Mouse (Mus musculus) mouse trophoblast stem cell (cell line): ENCODE results near the gene Gucy1b1.

ENCODE experiments used
- in situ Hi-C, 2 experiments: fragments of 300-500 bp; cut with MseI, MboI; formaldehyde crosslinking; loops; 2 replicates in 1 of 2; 3 replicates in 1 of 2; pipeline ENCODE4 v1.15.1; 2025

Gene Gucy1b1

DNA sequence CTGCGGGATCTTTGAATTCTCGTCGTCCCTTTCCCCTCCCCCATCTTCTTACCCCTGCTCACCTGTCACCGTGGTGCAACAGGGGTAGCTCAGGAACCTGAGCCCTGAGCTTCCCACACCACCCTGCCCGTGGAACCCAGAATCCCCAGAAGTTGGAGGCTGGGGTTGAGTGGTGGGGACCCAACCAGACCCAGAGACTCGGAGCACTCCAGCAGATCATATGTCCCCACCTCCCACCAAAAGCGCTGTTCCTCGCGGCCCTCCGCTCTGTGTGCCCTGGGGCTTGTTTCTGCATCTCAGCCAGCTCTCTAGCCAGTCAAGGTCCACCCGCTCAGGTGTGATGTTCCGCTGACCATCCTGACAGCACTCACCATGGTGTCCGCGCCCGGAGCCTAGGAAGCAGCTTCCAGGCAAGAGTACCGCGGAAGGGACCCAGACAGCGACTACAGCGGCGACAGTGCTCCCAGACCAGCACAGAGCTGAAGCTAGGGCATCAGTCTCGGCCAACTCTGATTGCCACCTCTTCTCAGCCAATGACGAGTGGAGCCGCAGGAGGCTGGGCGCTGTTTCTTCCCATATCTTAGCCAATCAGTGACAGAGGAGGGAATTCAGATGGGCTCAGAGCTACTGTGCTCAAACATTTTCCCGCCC lies at the start of gene Gucy1b1:
Gene Gucy1b1, minus strand, starts transcription at position 489 of the 651 bp plus-strand sequence.
- in situ Hi-C loops = no loop called here

DNA sequence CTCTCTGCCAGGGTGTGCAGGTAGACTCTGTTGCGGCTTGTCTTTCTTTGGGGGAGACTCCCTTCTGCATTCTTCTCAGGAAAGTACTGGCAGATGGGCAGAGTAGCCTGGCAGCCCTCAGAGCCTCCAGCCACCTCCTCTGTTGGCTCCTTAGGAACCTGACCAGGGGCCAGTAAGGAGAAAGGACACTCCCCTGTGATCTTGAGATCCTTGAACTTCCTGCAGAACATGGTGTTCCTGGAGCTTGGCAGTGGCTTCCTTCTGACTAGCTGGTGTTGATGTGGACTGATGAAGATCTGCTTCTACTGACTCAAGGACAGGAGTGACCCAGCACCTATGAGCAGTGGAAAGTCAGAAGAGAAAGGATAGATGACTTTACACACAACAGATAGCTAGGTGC lies 44.4 kb upstream of the Gucy1b1 start:
- in situ Hi-C loops = no loop called here

DNA sequence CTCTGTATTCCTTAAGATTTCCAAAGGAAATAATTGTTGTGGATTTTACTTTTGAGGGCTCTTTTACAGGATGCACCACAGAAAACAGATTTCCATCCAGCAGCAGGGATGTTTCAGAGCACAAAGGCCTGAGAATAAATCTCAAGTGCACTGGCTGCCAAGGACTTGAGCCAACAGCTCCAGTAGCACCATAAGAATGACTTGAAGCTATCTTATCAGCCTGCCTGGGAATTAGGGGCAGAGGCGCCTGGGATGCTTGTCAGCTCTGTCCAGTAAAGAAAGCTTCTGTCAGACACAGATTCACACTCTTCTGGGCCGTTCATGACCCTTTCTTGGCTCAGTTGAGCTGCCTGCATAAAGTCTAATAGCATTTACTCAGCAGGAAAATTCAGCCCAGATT lies 38.0 kb upstream of the Gucy1b1 start:
- in situ Hi-C loops = no loop called here

DNA sequence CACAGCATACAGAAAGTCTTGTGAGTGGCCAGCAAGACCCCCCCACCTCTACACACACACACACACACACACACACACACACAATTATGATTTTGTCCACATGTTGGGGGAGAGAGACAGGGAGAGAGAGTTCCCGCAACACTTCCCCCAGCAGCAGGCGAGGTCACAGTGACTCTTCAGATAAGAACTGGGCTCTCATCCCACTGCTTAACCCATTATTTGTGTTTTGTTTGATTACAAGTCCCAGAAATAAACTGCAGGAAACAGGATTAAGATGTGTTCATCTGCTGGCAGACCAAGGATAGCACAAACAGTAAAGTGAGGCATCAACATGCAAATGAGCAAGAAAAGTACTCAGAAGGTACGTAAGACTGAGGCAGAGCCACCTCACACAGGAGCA lies 37.5 kb upstream of the Gucy1b1 start:
- in situ Hi-C loops = no loop called here

DNA sequence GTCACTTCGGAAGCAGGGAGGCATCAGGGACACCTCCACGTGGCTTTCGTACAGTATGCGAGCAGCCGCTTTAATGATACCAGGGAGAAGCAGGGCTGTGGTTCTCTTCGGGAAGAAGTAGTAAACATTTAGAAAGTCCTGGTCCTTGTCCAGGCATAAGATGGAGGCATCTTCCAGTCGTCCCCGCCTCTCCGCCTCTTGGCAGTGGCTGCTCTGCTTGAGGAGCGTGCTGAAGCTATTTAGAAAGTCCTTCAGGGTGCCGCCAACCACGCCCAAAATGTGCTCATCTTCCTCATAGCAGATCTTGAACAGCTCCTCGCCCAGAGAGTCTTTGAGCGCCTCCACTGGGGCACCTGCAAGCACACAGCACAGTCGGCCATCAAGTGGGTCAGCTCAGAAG lies 34.5 kb upstream of the Gucy1b1 start:
- in situ Hi-C loops = no loop called here

DNA sequence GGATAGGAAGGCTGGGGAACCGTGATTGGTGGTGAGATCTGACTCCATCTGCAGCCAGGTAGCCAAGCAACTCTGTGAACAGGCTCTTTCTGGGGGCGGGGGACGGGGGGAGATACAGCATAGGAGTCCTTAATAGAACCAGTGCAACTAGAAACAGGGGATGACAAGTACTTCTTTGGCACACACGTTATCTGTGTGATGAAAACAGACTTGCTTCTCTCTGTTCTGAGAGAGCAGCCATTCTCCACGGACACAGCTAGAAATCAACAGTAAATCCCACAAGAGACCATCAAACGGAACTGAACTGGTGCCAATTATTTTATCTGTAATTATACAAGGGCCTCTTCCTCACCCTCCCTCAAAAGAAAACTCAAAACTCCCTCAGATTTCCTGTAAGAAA lies 29.7 kb upstream of the Gucy1b1 start:
- in situ Hi-C loops = no loop called here

DNA sequence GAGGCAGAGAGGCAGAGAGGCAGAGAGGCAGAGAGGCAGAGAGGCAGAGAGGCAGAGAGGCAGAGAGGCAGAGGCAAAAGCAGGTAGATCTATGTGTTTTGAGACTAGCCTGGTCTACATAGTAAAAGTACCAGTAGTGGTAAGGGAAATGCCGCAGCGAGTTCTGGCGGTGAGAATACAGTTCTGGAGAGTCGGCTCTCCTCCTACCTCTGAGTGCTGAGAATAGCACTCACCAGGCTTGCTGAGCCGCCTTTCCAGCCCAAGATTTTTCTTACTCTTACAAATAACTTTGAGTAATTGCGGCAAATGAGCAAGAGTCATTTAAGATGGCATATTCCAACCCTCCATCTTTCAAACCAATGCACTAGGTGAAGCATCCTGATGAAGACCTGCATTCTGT lies 24.6 kb upstream of the Gucy1b1 start:
- in situ Hi-C loops = no loop called here

DNA sequence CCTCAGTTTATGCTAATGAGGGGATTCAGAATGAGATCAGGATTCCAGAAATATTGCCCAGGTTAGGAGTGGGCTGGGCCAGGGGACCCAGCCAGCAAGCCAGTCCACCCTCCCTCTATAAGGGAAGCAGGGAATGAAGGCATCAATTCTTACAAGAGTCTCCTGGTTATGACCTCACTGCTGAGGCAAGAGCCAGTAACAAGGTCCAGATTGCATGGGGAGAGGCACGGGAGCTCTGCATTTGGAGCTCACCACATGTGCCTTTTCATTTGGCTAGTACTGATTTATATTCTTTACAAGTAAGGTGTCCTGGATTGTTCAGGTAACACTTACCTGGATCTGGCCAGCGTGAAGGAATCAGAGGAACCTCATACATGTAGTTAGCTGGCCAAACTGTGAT lies 22.3 kb upstream of the Gucy1b1 start:
- in situ Hi-C loops = no loop called here

DNA sequence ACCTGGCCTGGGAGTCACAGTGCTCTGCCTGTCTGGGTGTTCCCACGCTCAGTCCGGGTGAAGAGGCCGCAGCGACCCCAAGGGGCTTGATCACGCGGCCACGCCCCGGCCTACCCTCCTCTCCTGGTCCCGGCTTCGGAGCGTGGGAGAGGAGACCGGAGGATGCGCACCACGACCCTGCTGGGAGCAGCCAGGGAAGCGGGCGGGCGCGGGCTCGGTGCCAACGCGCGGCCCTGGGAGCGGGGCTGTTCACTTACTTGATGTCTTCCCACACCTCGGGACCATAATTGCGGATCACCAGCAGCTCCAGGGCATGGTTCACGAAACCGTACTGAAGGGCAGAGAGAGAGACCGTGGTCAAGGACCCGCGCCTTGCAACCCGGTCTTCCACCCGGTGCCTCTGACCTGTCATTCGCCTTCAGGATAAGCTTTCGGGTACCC lies 728 bp downstream of the Gucy1b1 start:
- in situ Hi-C loops = no loop called here

DNA sequence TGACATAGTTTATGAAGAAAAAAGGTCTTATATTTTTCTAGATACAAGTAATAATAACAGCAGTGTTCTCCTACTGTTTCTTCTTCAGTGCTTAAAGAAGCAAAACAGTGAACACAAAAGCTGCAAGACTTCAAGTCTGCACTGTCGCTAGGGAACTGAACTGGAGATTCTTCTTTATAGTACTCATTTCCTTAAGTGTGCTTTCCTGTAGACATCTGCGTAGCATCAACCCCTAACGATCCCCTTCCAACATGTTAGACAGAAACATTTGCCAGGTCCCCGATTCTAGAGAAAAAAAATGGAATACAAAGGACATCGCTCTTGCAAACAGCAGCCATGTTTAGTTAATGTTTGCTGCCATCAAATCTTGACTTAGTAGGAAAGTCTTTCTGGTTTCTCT lies 6.7 kb downstream of the Gucy1b1 start:
- in situ Hi-C loops = no loop called here

DNA sequence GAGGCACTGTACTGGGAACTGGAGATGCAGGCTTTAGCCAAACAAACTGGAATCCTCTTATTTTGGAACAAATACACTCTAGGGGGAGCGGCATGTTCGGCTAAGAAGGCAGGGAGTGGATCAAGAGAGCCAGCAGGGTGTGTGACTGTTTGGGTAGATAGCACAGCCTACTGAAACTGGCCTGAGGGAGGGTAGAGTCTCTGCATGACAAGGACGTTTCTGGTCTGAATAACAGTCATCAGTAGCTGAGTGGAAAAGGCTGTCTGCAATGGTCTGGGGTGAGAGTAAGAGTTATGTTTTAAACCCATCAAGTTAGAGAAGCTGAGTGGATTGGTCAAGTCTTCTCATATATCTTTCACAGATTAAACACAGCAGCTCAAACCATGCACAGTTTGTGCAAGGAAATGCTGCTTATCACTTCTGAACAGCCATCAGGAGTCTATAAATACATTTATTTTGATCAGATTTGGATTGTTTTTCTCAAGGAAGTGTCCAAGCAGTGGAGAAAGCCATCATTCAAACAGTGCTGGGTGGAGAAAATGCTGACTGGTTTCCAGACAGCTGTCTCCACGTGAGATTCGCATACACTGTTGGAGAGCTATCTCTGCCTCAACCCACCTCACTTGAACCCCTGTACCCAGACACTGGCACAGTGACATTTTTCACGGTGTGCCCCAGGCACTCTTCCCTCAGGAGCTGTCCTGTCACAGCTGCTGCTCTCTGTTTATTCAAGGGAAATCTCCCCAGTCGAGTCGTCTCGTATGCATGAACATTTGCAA lies 12.9 kb downstream of the Gucy1b1 start:
- in situ Hi-C loops = no loop called here

DNA sequence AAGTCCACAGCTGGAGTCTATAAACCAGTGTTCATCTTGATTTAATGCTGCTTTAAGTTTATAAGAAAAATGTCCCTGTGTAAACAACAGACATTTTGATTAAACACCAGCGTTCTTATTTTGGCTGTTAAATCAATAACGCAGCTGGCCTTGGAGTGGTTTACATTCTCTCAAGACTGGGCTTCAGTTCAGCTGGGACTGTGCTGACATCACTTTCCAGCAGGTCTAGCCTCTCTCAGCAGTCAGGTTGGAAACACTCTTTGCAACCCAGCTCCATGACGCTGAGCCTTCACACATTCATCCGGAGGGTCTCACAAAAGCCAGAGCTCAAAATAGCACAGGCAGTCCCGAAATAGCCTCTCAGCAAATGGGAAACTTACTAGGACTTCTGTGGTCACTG lies 17.3 kb downstream of the Gucy1b1 start:
- in situ Hi-C loops = no loop called here

DNA sequence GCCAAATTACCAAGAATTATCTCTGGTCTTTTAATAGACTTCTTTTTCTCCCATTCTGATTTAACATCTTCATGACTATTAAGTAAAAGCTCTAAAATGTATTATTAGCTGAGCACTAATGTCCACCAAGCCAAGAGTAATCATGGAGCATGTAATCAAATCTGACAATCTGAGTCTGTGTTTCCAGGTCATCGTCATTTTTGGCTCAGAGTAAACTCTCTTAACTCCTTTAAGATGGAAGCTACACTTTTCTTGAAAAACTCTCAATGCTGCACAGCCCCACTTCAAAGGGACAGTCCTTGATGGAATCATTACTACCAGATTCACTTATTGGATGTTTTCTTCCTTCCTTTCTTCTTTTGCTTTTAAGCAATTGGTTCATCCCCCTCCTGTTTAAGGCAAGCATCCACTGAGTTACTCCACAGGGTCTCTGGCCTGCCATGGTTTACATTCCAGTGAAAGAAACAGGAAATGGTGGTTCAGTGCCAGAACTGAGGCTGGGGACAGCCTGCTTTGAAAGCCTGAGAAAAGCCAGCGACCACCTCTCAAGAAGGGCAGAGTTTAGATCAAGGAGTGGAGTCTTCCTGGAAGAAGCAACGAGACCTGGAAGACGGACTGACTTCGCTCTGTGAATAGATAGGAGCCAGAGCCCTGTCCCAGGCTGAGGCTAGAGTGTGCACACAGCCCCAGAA lies 20.1 kb downstream of the Gucy1b1 start:
- in situ Hi-C loops = no loop called here

DNA sequence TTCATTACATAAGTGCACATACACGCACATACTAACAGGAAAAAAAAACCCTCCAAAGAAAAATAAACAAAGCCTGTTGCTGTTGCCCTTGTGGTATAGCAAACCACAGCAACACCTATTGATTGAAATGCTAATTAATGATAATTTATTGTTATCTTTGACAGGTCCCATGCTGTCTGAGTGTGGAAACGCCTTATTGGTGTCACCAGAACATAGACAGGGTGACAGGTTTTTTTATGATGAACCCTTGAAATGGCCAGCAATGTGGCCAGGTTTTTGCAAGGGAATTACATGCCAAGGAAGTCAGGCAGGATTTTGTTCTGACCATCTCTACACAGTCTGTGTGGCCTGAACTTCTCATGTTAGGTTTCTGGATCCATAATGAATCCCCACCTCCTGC lies 22.5 kb downstream of the Gucy1b1 start:
- in situ Hi-C loops = no loop called here

DNA sequence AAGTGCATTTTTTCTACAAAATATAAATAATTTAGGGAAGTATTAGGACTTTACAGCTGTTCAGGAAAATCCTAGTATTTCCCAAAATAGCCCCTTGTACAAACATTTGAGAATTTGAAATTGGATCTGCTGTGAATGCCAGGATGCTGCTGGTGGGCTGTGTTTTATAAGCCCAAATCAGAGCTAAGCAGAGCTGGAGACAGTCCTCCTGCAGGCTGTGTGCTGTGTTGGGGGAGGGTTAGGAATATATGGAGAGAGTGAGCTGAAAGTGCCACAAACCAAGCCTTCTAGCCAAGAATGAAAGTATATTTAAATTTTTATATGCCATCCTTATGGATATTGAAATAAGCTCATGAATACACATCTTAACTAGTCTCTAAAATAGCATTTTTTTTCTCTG lies 23.0 kb downstream of the Gucy1b1 start:
- in situ Hi-C loops = no loop called here

DNA sequence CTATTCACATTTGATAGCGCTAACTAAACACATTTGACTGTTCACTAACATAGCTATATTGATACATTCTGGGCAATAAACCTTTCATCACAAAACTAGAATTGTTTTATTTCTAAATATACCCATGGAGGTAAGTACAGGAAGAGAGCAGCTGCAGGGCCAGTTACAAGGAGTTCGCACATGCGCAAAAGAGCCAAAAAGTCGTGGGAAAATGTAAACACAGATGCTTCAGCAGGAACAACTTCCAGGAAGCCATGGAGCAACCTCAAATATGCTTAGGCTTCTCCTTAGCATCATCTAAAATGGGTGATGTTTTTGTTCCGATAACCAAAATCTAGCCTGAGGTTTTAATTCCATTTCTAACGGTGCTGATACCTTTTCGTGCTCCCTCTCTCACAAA lies 25.8 kb downstream of the Gucy1b1 start:
- in situ Hi-C loops = loop anchor here (5.0 kb wide), 1 partner anchor 284 kb away; no protein-coding TSS in a partner anchor

DNA sequence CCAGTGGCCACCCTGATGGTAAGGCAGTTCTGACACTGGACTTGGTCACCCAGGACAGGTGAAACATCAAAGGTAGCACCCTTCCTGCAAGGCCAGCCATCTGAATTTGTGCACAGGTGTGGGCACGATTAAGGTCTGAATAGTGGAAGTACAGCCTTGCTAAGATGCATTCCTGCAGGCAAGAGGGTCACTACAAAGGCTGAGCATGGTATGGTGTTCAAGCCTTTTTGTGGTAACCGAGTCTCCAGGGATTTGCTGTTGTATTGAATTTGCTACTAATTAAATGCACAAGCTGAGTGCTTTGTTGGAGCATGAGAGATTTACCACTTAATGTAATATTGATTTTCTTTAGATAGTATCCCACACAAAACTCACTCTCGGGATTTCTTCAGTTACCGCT lies 26.4 kb downstream of the Gucy1b1 start:
- in situ Hi-C loops = loop anchor here (5.0 kb wide), 1 partner anchor 284 kb away; no protein-coding TSS in a partner anchor

DNA sequence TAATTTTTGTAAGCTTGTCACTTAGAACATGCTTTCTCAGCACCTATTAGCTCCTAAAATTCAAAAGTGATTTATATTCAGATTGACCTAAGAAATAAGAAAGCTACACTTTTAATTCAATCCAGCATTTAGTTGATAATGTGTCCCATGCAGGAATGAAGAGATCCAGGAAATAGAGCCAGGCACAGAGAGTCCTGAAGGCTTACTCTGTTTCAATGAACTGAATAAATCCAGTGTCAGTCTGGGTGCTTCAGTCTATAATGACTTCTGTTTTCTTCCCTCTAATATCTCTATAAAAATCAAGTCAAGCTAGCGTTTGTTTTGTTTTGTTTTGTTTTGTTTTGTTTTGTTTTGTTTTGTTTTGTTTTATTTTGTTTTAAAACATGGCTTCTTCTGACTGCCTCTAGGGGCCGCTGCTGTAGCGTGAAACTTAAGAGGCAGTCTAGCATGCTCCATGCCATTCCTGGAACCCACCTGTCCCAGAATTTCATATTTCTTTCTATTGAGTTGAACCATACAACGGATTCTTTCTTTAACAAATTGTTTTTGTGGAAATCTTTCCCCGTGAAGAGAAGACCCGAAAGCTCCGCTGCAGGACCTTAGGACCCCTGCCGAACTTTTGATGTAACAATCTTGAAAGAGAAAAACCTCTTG lies 27.3 kb downstream of the Gucy1b1 start:
- in situ Hi-C loops = loop anchor here (5.0 kb wide), 1 partner anchor 285 kb away; no protein-coding TSS in a partner anchor

DNA sequence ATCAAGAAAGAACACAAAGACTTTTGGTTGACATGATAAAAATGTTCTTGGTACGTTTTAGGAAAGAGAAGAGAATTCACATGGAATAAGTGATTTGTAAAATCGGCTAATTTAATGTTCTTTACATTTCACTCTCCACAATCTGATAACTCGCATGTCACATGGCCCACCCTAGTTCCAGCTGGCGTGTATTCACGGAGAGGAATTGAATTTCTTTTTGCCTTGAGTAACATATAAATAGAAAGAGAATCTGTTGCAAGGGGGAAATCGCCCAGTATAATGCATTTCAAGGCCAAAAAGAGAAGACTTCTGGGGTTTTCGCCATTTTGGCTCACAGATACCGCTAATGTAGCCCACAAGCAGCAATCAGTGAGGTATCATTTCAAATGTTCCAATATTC lies 28.4 kb downstream of the Gucy1b1 start:
- in situ Hi-C loops = loop anchor here (5.0 kb wide), 1 partner anchor 286 kb away; no protein-coding TSS in a partner anchor

DNA sequence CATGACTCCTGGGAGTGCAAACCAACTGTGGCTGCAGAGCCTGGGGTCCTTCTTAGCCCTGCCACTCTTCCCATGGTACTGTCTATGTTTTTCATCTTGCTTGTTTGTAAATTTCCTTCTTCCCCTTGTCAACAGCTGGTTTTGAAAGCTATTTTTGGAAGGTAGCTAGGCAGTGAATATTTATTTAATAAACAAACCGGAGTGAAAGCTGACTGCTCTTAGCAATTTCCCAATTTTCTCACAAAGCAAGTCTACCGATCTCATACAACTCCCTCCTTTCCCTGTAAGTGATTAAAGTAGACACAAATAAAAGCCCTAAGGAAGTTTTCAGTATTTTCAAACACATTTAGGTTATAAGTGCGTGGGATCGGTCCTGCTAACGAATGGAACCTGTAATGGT lies 29.6 kb downstream of the Gucy1b1 start:
- in situ Hi-C loops = loop anchor here (5.0 kb wide), 1 partner anchor 287 kb away; no protein-coding TSS in a partner anchor

DNA sequence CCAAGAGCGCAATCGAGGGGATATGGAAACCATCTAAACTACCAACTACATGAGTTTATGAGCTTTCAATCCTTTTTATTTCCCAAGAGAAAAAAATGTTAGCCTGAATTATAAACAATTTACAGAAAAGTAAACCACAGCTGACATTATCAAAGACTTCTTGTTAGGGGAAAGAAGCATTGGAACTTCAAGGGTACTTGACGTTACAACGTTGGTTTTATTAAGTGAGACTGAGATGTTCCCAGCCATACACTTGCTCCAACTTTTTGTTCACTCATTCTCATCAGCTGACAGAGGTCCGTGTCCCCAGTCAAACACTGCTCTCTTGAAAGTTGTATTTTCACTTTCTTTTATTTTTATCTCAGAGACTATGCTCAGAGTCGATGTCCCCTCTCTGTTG lies 30.8 kb downstream of the Gucy1b1 start:
- in situ Hi-C loops = no loop called here
